Mouse (Mus musculus) MEL (cell line): ENCODE data around the gene Ocel1. TPM values are rescaled to one million over a fixed set of nuclear protein-coding genes. Genes with fewer than 3 reads are reported as not detected.
"Not testable (repeated sequence)": the region's sequence is repeated elsewhere in the genome, so short reads cannot be mapped to it uniquely, and the experiment has no call there.

Source experiments
- DNase-seq: peaks from one replicate; pipeline ENCODE4 v3.0.0; 2011; ENCODE audit warnings: low read depth, low spot score
- H3K27ac ChIP-seq: 2 replicates; pipeline ENCODE4 v1.5.1; 2012; ENCODE audit warnings: low read depth, mild to moderate bottlenecking, control low read depth, low read length, moderate library complexity; ENCODE audit not compliant: control insufficient read depth
- H3K27me3 ChIP-seq, 2 experiments: fragments of 150-350 bp in 1 of 2; sonication (generic) in 1 of 2; 2 replicates each; pipeline ENCODE4 v1.6.1; 2012; ENCODE audit warnings: low read length in 2 of 2, mild to moderate bottlenecking in 2 of 2, improper control_type of control experiment in 1 of 2, moderate library complexity in 1 of 2; ENCODE audit not compliant: insufficient read depth in 2 of 2, control insufficient read depth in 1 of 2
- H3K36me3 ChIP-seq, 2 experiments: 2 replicates each; pipeline ENCODE4 v1.6.1; 2012 to 2014; ENCODE audit warnings: low read length in 2 of 2, improper control_type of control experiment in 1 of 2, inconsistent platforms in 1 of 2, mild to moderate bottlenecking in 1 of 2; ENCODE audit not compliant: insufficient read depth in 2 of 2, control insufficient read depth in 1 of 2
- H3K4me1 ChIP-seq, 2 experiments: fragments of 150-350 bp in 1 of 2; sonication (generic) in 1 of 2; 2 replicates each; pipeline ENCODE4 v1.6.1; 2012; ENCODE audit warnings: low read length in 2 of 2, improper control_type of control experiment in 1 of 2, mild to moderate bottlenecking in 1 of 2; ENCODE audit not compliant: insufficient read depth in 2 of 2, control insufficient read depth in 1 of 2
- H3K4me3 ChIP-seq, 2 experiments: fragments of 150-350 bp in 1 of 2; sonication (generic) in 1 of 2; 2 replicates each; pipeline ENCODE4 v1.5.1; 2012; ENCODE audit warnings: low read depth in 2 of 2, low read length in 2 of 2, mild to moderate bottlenecking in 2 of 2, moderate library complexity in 2 of 2, control low read depth in 1 of 2, improper control_type of control experiment in 1 of 2; ENCODE audit not compliant: control insufficient read depth in 1 of 2, insufficient read depth in 1 of 2
- H3K79me2 ChIP-seq: 2 replicates; pipeline ENCODE4 v1.6.1; 2012; ENCODE audit warnings: mild to moderate bottlenecking, low read length, moderate library complexity; ENCODE audit not compliant: control insufficient read depth, poor library complexity, insufficient read depth
- H3K9ac ChIP-seq: 2 replicates; pipeline ENCODE4 v1.6.1; 2012; ENCODE audit warnings: low read depth, mild to moderate bottlenecking, control low read depth, low read length, moderate library complexity; ENCODE audit not compliant: control insufficient read depth, poor library complexity, severe bottlenecking
- H3K9me3 ChIP-seq: fragments of 150-350 bp; sonication (generic); replicated peaks from 2 replicates; pipeline ENCODE4 v1.6.1; 2012; ENCODE audit warnings: mild to moderate bottlenecking, low read length, improper control_type of control experiment, moderate library complexity; ENCODE audit not compliant: insufficient read depth
- BHLHE40 ChIP-seq: IDR thresholded peaks from 2 replicates; pipeline ENCODE4 v1.6.1; 2012; ENCODE audit warnings: low read depth, mild to moderate bottlenecking, inconsistent platforms, low read length, improper control_type of control experiment, borderline replicate concordance
- CTCF ChIP-seq, 3 experiments: IDR thresholded peaks in 2 of 3; conservative IDR thresholded peaks in 1 of 3; 2 replicates each; pipeline ENCODE4 v1.5.1; 2011 to 2012; ENCODE audit warnings: low read length in 3 of 3, low read depth in 2 of 3, mild to moderate bottlenecking in 2 of 3, improper control_type of control experiment in 1 of 3, inconsistent platforms in 1 of 3, mixed read lengths in 1 of 3, moderate library complexity in 1 of 3; ENCODE audit not compliant: control insufficient read depth in 1 of 3, insufficient read depth in 1 of 3, poor library complexity in 1 of 3, severe bottlenecking in 1 of 3
- E2F4 ChIP-seq: IDR thresholded peaks from 2 replicates; pipeline ENCODE4 v1.6.1; 2011; ENCODE audit warnings: low read depth, low read length, improper control_type of control experiment, borderline replicate concordance
- ELF1 ChIP-seq: IDR thresholded peaks from 2 replicates; pipeline ENCODE4 v1.6.1; 2014; ENCODE audit warnings: low read depth, mild to moderate bottlenecking, inconsistent platforms, low read length, improper control_type of control experiment, moderate library complexity
- EP300 ChIP-seq, 2 experiments: IDR thresholded peaks; 2 replicates each; pipeline ENCODE4 v1.6.1; 2011; ENCODE audit warnings: improper control_type of control experiment in 2 of 2, low read length in 2 of 2, low read depth in 1 of 2, mild to moderate bottlenecking in 1 of 2
- HCFC1 ChIP-seq: IDR thresholded peaks from 2 replicates; pipeline ENCODE4 v1.6.1; 2012; ENCODE audit warnings: low read depth, mild to moderate bottlenecking, inconsistent platforms, low read length, improper control_type of control experiment, moderate library complexity
- MAZ ChIP-seq: IDR thresholded peaks from 2 replicates; pipeline ENCODE4 v1.6.1; 2012; ENCODE audit warnings: low read depth, mild to moderate bottlenecking, inconsistent platforms, low read length, improper control_type of control experiment
- NRF1 ChIP-seq: IDR thresholded peaks from 2 replicates; pipeline ENCODE4 v1.6.1; 2014; ENCODE audit warnings: low read depth, mild to moderate bottlenecking, inconsistent platforms, low read length, improper control_type of control experiment, moderate library complexity; ENCODE audit not compliant: poor library complexity, insufficient read depth, severe bottlenecking
- RAD21 ChIP-seq: IDR thresholded peaks from 2 replicates; pipeline ENCODE4 v1.6.1; 2011; ENCODE audit warnings: mild to moderate bottlenecking, low read depth, low read length, improper control_type of control experiment
- SIN3A ChIP-seq: IDR thresholded peaks from 2 replicates; pipeline ENCODE4 v1.6.1; 2012; ENCODE audit warnings: low read length, improper control_type of control experiment, inconsistent platforms
- SMC3 ChIP-seq: IDR thresholded peaks from 2 replicates; pipeline ENCODE4 v1.6.1; 2011; ENCODE audit warnings: low read depth, low read length, improper control_type of control experiment
- TBP ChIP-seq: IDR thresholded peaks from 2 replicates; pipeline ENCODE4 v1.8.0; 2011; ENCODE audit warnings: low read depth, low read length, improper control_type of control experiment
- UBTF ChIP-seq: IDR thresholded peaks from 2 replicates; pipeline ENCODE4 v1.6.1; 2012; ENCODE audit warnings: low read depth, mild to moderate bottlenecking, inconsistent platforms, low read length, improper control_type of control experiment, moderate library complexity, borderline replicate concordance; ENCODE audit not compliant: insufficient read depth
- ZMIZ1 ChIP-seq: IDR thresholded peaks from 2 replicates; pipeline ENCODE4 v1.6.1; 2012; ENCODE audit warnings: low read depth, mild to moderate bottlenecking, inconsistent platforms, low read length, improper control_type of control experiment, moderate library complexity
- ZNF384 ChIP-seq: IDR thresholded peaks from 2 replicates; pipeline ENCODE4 v1.6.1; 2012; ENCODE audit warnings: low read depth, mild to moderate bottlenecking, inconsistent platforms, low read length, improper control_type of control experiment
- polyA plus RNA-seq, 2 experiments: library from polyadenylated mRNA; stranded (reverse) in 1 of 2; unstranded in 1 of 2; fragments of >175 nt in 1 of 2; fragments of >200 nt in 1 of 2; gene quantifications; 2 replicates each; pipeline versions ENCODE4 v1.2.1 to v1.2.4; 2012; ENCODE audit warnings: low replicate concordance in 2 of 2, low read depth in 1 of 2; ENCODE audit not compliant: insufficient read length in 2 of 2, insufficient read depth in 1 of 2, missing spikeins in 1 of 2
- total RNA-seq: library from RNA; depleted of rRNA; stranded (reverse); fragments of 300-350 nt; gene quantifications from 2 replicates; pipeline ENCODE4 v1.2.3, GENCODE M21; 2012

Gene Ocel1
- total and polyA plus RNA-seq, 3 experiments = 16.2 to 18.3 TPM; not detected in 1

DNA sequence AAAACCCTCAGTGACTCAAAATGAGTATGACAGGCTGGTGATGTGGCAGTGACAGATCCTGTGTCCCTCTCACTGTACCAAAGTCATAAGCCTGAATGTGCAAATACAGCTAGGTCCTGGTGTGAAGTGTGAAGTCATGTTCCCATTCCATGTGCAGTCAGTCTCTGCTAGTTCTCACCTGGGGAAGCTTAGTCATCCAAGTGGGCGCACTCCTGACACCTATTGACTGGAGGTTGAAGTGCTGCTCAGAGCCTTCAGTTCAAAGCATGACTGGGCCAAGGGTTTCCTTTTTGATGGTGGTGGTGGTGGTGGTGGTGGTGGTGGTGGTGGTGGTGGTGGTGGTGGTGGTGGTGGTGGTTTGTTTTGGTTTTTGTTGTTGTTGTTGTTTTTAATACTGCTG, 46.2 kb upstream of the Ocel1 start:
- H3K9ac ChIP-seq = no peak overlapping the region
- no peaks in the 10 kb centered on the region for H3K4me1 ChIP-seq
- no peaks in the 10 kb centered on the region for H3K79me2 ChIP-seq
- H3K4me3 ChIP-seq = no peak overlapping the region
- TF ChIP-seq SIN3A (no peak), RAD21 (peak; percentile 34), CTCF (IDR thresholded peaks at IDR 0.05 in 2 of 3, conservative IDR thresholded peaks at IDR 0.05 in 1 of 3; ENCODE audit: control insufficient read depth in 1 of 3, insufficient read depth in 1 of 3, low read depth in 2 of 3, low read length in 3 of 3, poor library complexity in 1 of 3, severe bottlenecking in 1 of 3) (peak in 2 of 3 experiments; percentile 42 to 50; a peak in 5 of 6 replicates), MAZ (no peak), SMC3 (peak; percentile 27)
- H3K36me3 ChIP-seq = peaks cover 0 to 5% of the 10 kb centered on the region in 2 experiments; a peak in 2 of 4 replicates
- no peaks in the 10 kb centered on the region for H3K9me3 ChIP-seq
- H3K27me3 ChIP-seq = no peaks in the 10 kb centered on the region
- peak; percentile 43 for DNase-seq
- H3K27ac ChIP-seq = no peak overlapping the region

DNA sequence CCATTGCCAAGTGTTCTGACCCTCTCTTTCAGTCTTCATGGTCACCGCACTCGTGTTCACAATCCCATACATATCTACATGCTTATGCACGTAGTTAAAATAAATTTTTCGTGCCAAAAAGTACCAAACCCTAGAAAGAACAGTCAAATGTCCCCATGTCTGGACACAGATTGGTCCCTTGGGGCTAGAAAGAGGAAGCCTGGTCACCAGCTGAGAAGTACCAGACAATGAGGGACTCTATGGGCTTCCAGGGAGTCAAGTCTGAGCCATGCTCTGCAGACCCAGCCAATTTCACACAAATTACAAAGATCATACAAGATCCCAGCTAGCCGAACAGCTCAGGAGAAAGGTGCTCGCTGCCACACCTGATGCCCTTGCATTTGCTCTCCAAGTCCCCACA, 33.3 kb upstream of the Ocel1 start:
- not testable (repeated sequence) for H3K9me3 ChIP-seq, H3K27me3 ChIP-seq, H3K27ac ChIP-seq, H3K4me1 ChIP-seq, H3K79me2 ChIP-seq, DNase-seq, H3K4me3 ChIP-seq, H3K9ac ChIP-seq, H3K36me3 ChIP-seq

DNA sequence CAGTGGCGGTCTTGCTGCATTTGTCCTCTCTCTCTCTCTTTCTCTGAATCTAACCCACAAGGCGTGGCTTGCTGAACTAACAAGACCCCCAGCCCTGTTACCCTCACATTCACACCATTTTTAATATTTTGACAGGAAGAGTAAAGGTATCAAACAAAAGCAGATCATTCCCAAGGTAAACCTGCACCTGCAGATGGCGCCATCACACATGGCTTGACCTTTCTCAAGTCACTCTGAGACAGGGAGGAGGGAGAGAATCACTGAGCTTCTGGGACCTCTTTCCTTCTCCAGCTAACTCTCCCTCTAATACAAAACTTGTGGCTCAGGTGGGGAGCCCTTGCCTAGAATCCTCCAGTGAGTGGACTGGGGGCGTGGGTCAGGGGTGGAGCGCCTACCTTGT, 30.5 kb upstream of the Ocel1 start:
- no peaks in the 10 kb centered on the region for H3K4me1 ChIP-seq
- H3K79me2 ChIP-seq = no peaks in the 10 kb centered on the region
- no peak overlapping the region for H3K4me3 ChIP-seq
- H3K36me3 ChIP-seq = peaks cover 0 to 3% of the 10 kb centered on the region in 2 experiments; a peak in 2 of 4 replicates
- H3K9ac ChIP-seq = no peak overlapping the region
- H3K27ac ChIP-seq = no peak overlapping the region
- H3K27me3 ChIP-seq = no peaks in the 10 kb centered on the region
- no peaks in the 10 kb centered on the region for H3K9me3 ChIP-seq
- peak; percentile 60 for DNase-seq
- TF ChIP-seq SMC3 (peak; percentile 52), RAD21 (peak; percentile 53), CTCF (IDR thresholded peaks at IDR 0.05 in 2 of 3, conservative IDR thresholded peaks at IDR 0.05 in 1 of 3; ENCODE audit: control insufficient read depth in 1 of 3, insufficient read depth in 1 of 3, low read depth in 2 of 3, low read length in 3 of 3, poor library complexity in 1 of 3, severe bottlenecking in 1 of 3) (peak; percentile 48 to 74 (median 65); a peak in 5 of 6 replicates), UBTF (no peak)

DNA sequence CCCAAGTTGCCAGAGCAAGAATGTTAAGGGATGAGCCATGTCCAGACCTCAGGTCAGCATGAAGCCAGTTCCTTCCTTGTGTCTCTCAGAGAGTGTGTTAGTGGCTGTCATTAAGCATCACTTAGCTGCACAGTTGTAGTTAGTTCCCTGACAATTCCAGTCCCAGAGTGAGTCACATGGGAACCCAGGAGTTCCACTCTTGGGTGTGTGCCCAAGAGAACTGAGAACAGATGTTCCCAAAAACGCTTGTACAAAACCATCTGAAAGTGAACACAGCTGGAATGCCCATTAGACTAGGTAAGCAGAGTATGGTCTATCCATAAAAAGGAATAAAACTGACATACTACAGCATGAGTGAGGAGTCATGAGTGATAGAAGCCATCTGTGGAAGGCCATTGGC, 24.5 kb upstream of the Ocel1 start:
- Histone ChIP-seq H3K79me2 (no peaks in the 10 kb centered on the region), H3K36me3 (peaks cover 0 to 5% of the 10 kb centered on the region in 2 experiments; a peak in 2 of 4 replicates), H3K9me3 (no peaks in the 10 kb centered on the region), H3K4me1 (no peaks in the 10 kb centered on the region), H3K4me3 (no peak overlapping the region), H3K27ac (no peak overlapping the region)
- no peak for DNase-seq
- TF ChIP-seq NRF1 (no peak), ZNF384 (no peak), SIN3A (no peak), E2F4 (no peak), HCFC1 (no peak), TBP (no peak), ZMIZ1 (no peak), ELF1 (no peak), EP300 (IDR thresholded peaks at IDR 0.05; ENCODE audit: low read depth in 1 of 2, low read length in 2 of 2) (no peak), BHLHE40 (no peak)
- TF ChIP-seq, all 39 proteins: peak for 0
- Histone ChIP-seq H3K27me3 (no peaks in the 10 kb centered on the region), H3K9ac (no peak overlapping the region)
